Mouse (Mus musculus) brain, embryonic 14.5 days (tissue): Measurements from ENCODE around the gene Stxbp4. TPM values are rescaled to one million over a fixed set of nuclear protein-coding genes. Genes with fewer than 3 reads are reported as not detected.

ENCODE experiments used
- DNase-seq: peaks from one replicate; pipeline ENCODE4 v3.0.0-alpha.2; 2011; ENCODE audit warnings: low read depth
- CTCF ChIP-seq: fragments of 200-500 bp; IDR thresholded peaks from 2 replicates; pipeline ENCODE4 v1.5.1; 2012; ENCODE audit warnings: inconsistent platforms, mild to moderate bottlenecking, moderate library complexity, borderline replicate concordance; ENCODE audit not compliant: insufficient read depth, insufficient read length; ENCODE audit errors: extremely low read depth
- POLR2A ChIP-seq: fragments of 200-500 bp; IDR thresholded peaks from 2 replicates; pipeline ENCODE4 v1.6.1; 2012; ENCODE audit warnings: mild to moderate bottlenecking, inconsistent platforms, borderline replicate concordance; ENCODE audit not compliant: poor library complexity, insufficient read depth, insufficient read length, severe bottlenecking; ENCODE audit errors: extremely low read depth
- polyA plus RNA-seq: library from polyadenylated mRNA; depleted of rRNA; stranded (reverse); fragments of >200 nt; gene quantifications from 2 replicates; pipeline ENCODE4 v1.2.3, GENCODE M21; 2012; rRNA removed

Gene Stxbp4
- polyA plus RNA-seq, 1 experiment: 12.3 TPM

- no peak for DNase-seq
- no peak for TF ChIP-seq CTCF
- TF ChIP-seq POLR2A: no peak
These were observed 167.6 kb downstream of the Stxbp4 start for GRCm38 (mm10) chr11:90470271-90470670.

- TF ChIP-seq POLR2A (no peak), CTCF (no peak)
- DNase-seq: no peak
These were observed 173.8 kb downstream of the Stxbp4 start for GRCm38 (mm10) chr11:90464046-90464595.

GRCm38 (mm10) chr11:90460458-90460857 is 177.4 kb downstream of the Stxbp4 start:
- DNase-seq: no peak
- no peak for TF ChIP-seq POLR2A
- no peak for TF ChIP-seq CTCF

GRCm38 (mm10) chr11:90452134-90452533 is 185.8 kb downstream of the Stxbp4 start:
- TF ChIP-seq POLR2A: no peak
- TF ChIP-seq CTCF: no peak
- peak; percentile 64 for DNase-seq

GRCm38 (mm10) chr11:90451506-90451905 is 186.4 kb downstream of the Stxbp4 start:
- peak; percentile 52 for DNase-seq
- no peak for TF ChIP-seq CTCF
- TF ChIP-seq POLR2A: no peak

GRCm38 (mm10) chr11:90442462-90442861 is 195.4 kb downstream of the Stxbp4 start:
- DNase-seq: no peak
- TF ChIP-seq POLR2A: no peak
- no peak for TF ChIP-seq CTCF

- no peak for TF ChIP-seq POLR2A
- TF ChIP-seq CTCF: no peak
- DNase-seq: peak; percentile 83
These were observed 197.0 kb downstream of the Stxbp4 start for GRCm38 (mm10) chr11:90440851-90441250.

GRCm38 (mm10) chr11:90438768-90439167 is 199.1 kb downstream of the Stxbp4 start:
- DNase-seq: peak; percentile 20
- TF ChIP-seq CTCF: no peak
- no peak for TF ChIP-seq POLR2A

Other genes starting within 250 kb of the Stxbp4 start
- 4.1 and 6.3 TPM in 2 replicates for gene Hlf, start 247.2 kb downstream of the Stxbp4 start, polyA plus RNA-seq
- gene Cox11, start 89 bp upstream of the Stxbp4 start, polyA plus RNA-seq: 30.7 and 32.7 TPM in 2 replicates
- 6.1 and 14.0 TPM in 2 replicates for gene Tom1l1, start 50.3 kb upstream of the Stxbp4 start, polyA plus RNA-seq